8 mouse cellular contexts compared by ENCODE assay signal in genomic region chr8:75213686-75214085, GRCm38 (mm10). TPM values are rescaled to one million over a fixed set of nuclear protein-coding genes. Genes with fewer than 3 reads are reported as not detected.
DNase-seq lines count a peak whose midpoint lies in the region; ATAC-seq and TF ChIP-seq lines count a peak whose summit lies in the region.

Rasd2 (plus strand) TSS chr8:75213944.

- peaks cover 34% of the 10 kb centered on the region for H3K27me3 ChIP-seq in forebrain, embryonic 14.5 days (replicated peaks; ENCODE audit: control insufficient read depth, insufficient read depth, low read length)
- H3K27me3 ChIP-seq in neural tube, embryonic 14.5 days (ENCODE audit: control insufficient read depth, insufficient read depth, low read length) = peaks cover 26% of the 10 kb centered on the region

- H3K4me2 ChIP-seq in forebrain, embryonic 14.5 days (ENCODE audit: low read length) = peak within 1 kb of the TSS; percentile 92
- H3K4me2 ChIP-seq in neural tube, embryonic 14.5 days (ENCODE audit: low read depth, low read length) = peak within 1 kb of the TSS; percentile 94

- peaks cover 7% of the 10 kb centered on the region; the same call in 1 of the 2 replicates for H3K4me1 ChIP-seq in forebrain, embryonic 14.5 days (ENCODE audit: control insufficient read depth, insufficient read depth, low read length)
- H3K4me1 ChIP-seq in neural tube, embryonic 14.5 days (ENCODE audit: control insufficient read depth, insufficient read depth, low read length) = peaks cover 6% of the 10 kb centered on the region; the same call in 1 of the 2 replicates

- no peaks in the 10 kb centered on the region for H3K36me3 ChIP-seq in forebrain, embryonic 14.5 days (ENCODE audit: control insufficient read depth, insufficient read depth, low read length)
- no peaks in the 10 kb centered on the region for H3K36me3 ChIP-seq in neural tube, embryonic 14.5 days (ENCODE audit: control insufficient read depth, insufficient read depth, low read length)

- no peak for TF ChIP-seq CTCF in left cerebral cortex, adult 2 months (IDR thresholded peaks at IDR 0.05)

- intact Hi-C loops in left cerebral cortex, adult 2 months (cut with DNase I) = no loop called here
- intact Hi-C loops in left cerebral cortex, postnatal 10 days (cut with DNase I) = no loop called here

- H3K9me3 ChIP-seq in forebrain, embryonic 14.5 days (replicated peaks; ENCODE audit: control insufficient read depth, low read length) = no peaks in the 10 kb centered on the region
- no peaks in the 10 kb centered on the region for H3K9me3 ChIP-seq in neural tube, embryonic 14.5 days (ENCODE audit: control insufficient read depth, low read length)

- 2% methylated on average over 37 of the region's 42 CpGs for WGBS in forebrain, embryonic 14.5 days
- WGBS in neural tube, embryonic 14.5 days = under 1% methylated on average over 38 of the region's 42 CpGs

- peak within 1 kb of the TSS; percentile 58 for H3K9ac ChIP-seq in forebrain, embryonic 14.5 days (ENCODE audit: low read length)
- peak within 1 kb of the TSS; percentile 54 for H3K9ac ChIP-seq in neural tube, embryonic 14.5 days (replicated peaks; ENCODE audit: low read depth, low read length)

- peak; percentile 31 to 33 for DNase-seq in adrenal gland, adult 18-20 months (ENCODE audit: low spot score in 2 of 2)
- no peak for DNase-seq in adrenal gland, adult 8-10 months
- peak in 1 of 2 experiments; percentile 32 for DNase-seq in left cerebral cortex, adult 2 months (ENCODE audit: extremely low spot score in 1 of 2, low spot score in 2 of 2)
- no peak for DNase-seq in left cerebral cortex, adult 11 months (ENCODE audit: low spot score)
- no peak for DNase-seq in forebrain, embryonic 14.5 days (ENCODE audit: low spot score)
- DNase-seq in left cerebral cortex, postnatal 10 days (ENCODE audit: extremely low spot score in 1 of 2, low spot score in 2 of 2) = no peak

- peak within 1 kb of the TSS; percentile 79 for H3K4me3 ChIP-seq in left cerebral cortex, adult 2 months
- peak within 1 kb of the TSS; percentile 49 for H3K4me3 ChIP-seq in forebrain, embryonic 14.5 days (ENCODE audit: low read depth, low read length)
- peak within 1 kb of the TSS; percentile 45 for H3K4me3 ChIP-seq in neural tube, embryonic 14.5 days (ENCODE audit: low read depth, low read length)

- peak within 1 kb of the TSS; percentile 80 for H3K27ac ChIP-seq in left cerebral cortex, adult 2 months
- no peak within 1 kb of the TSS for H3K27ac ChIP-seq in forebrain, embryonic 14.5 days (ENCODE audit: low read depth, low read length)
- H3K27ac ChIP-seq in neural tube, embryonic 14.5 days (ENCODE audit: low read depth, low read length) = no peak within 1 kb of the TSS

- 0 out of 2 replicates have a peak, but pooled peaks have one; percentile 3 for ATAC-seq in forebrain, embryonic 14.5 days
- peak; percentile 12 for ATAC-seq in neural tube, embryonic 14.5 days (ENCODE audit: low read depth)
- no peak for ATAC-seq in megakaryocyte progenitor cell, adult 5-6 weeks (replicated peaks; ENCODE audit: poor library complexity)

RNA-seq across cellular contexts. Expression of gene Rasd2, which starts in this region (rescaled TPM):
- total RNA-seq in adrenal gland, adult 18-20 months (2021) = 1 to 10 TPM; 1.9 to 3.6 TPM
- 10 to 100 TPM in 2 of 4 experiments, 1 to 10 TPM in 2; 4.3 to 12.2 (median 8.6) TPM for total RNA-seq in adrenal gland, adult 8-10 months (2022)
- 100 to 1,000 TPM in 1 of 2 experiments, 10 to 100 TPM in 1; 77.7 to 100 TPM for total RNA-seq in left cerebral cortex, adult 2 months (2021)
- 0.52 and 0.94 TPM in 2 replicates for polyA plus RNA-seq in forebrain, embryonic 14.5 days (2014; fragmentation: Nextera tagmentation; extraction: Ambion mirVana)
- total RNA-seq in left cerebral cortex, postnatal 10 days (2021) = 10 to 100 TPM; 33.5 to 46.8 TPM
- 3.1 TPM in 2 replicates for polyA plus RNA-seq in neural tube, embryonic 14.5 days (2014; fragmentation: Nextera tagmentation; extraction: Ambion mirVana)
- 0.12 TPM in 1 of 2 replicates, not detected in the other for total RNA-seq in megakaryocyte progenitor cell, adult 5-6 weeks (2015)
- total RNA-seq in megakaryocyte progenitor cell, adult 5-6 weeks (2017) = 0.04 TPM in 1 of 2 replicates, not detected in the other

Comparison
In these comparisons a context has a peak if more than half of its experiments do, and no peak if none do; other contexts are left out.
1. DNase-seq: peak in adrenal gland, adult 18-20 months (2 of 2); none in adrenal gland, adult 8-10 months (single experiment), left cerebral cortex, adult 11 months (single experiment), forebrain, embryonic 14.5 days (single experiment) and left cerebral cortex, postnatal 10 days (0 of 2).
2. Peak in ATAC-seq, H3K4me3 ChIP-seq, H3K9ac ChIP-seq and H3K4me2 ChIP-seq in forebrain, embryonic 14.5 days; RNA of the gene not detected or under 1 TPM.
3. Peak in every context shown above with its lines, with median percentiles within 50 percentile points of each other: H3K4me3 ChIP-seq.